Mouse (Mus musculus): Measurements from ENCODE around the gene Frmd6.

Gene Frmd6

DNA sequence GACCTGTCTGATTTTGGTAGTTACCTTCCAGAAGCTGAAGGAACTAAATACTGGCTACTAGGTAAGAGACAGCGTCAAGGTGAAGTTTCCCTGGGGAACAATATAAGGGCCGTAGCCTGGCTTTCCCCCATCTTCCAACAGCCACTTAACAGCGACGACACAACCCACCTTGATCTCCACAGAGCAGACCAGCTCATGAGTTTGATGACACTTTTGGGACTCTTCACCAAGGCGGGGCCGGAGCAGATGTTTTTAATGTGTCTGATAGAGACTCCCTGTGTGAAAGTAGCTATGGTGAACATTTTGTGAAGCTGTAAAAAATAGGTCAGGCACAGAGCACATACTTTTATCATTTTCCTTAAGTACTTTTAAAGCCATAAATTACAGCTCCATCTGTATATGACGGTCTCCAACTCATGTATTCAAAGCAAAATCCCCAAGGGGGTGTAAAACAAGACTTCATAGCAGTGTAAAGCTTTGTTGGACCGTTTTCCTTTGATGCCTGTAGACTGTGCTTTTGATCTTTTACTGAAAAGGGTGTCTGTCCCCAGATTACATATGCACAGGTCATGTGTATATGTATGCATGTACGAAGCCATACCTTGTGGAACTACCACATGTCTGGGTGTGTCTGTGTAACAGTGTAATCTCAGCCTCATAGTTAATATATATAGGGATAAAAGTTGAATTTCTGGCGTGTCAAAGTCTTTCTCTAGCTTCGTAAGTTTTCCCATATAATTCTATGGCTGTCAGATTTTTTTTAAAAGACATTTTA lies 24.4 kb downstream of the Frmd6 start:
- DNase-seq (ENCODE audit: inconsistent age in 2 of 2, low spot score in 1 of 2), result no peak

DNA sequence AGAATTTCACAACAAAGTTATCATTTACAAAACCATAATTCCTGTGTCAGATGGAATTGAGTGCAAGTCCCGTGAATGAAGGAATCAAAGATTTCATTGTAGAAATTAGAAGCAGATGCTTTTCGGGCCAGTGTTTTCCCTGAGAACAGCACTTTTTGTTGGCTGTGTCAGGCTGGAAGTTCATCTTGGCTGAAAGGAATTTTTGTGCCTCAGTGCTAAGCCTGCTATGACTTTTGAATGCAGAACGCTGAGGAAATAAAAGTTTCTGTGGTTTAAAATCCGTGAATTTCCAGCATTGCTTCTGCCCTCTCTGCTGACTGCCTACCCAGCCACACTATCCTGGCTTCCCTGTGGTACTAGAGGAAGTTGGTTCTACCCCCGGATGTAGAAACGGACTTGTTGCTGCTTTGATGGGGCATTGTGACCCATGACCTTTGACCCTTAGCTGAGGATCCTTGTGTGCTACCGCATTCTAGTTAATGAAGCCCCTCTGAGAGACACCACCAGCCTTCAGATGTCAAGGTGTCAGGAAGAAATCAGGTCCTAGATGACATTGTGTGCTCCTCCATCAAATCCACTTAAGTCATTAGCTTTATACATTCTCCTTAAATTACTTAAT lies 26.1 kb downstream of the Frmd6 start:
- DNase-seq (ENCODE audit: inconsistent age in 2 of 2, low spot score in 1 of 2), result no peak

DNA sequence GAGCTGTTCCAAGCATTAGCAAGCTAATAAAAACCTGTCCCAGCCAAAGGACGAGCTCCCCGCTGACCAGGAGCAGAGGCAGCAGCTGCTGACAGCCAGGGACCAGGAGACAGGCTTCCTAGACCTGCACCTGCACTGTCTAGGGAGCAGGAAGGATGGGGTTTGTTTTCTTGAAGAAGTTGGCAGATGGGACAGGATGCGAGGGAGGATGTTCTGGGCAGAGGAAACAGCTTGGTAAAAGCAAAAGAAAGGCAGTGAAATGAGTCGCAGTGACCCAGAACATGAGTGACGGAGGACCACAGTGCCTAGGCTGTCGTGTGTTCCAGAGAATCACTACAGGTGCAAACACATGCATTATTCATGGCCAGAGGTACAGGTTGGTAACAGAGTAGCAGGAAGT lies 27.7 kb downstream of the Frmd6 start:
- DNase-seq (ENCODE audit: inconsistent age in 2 of 2, low spot score in 1 of 2), result peak in 1 of 2 experiments; percentile 44

DNA sequence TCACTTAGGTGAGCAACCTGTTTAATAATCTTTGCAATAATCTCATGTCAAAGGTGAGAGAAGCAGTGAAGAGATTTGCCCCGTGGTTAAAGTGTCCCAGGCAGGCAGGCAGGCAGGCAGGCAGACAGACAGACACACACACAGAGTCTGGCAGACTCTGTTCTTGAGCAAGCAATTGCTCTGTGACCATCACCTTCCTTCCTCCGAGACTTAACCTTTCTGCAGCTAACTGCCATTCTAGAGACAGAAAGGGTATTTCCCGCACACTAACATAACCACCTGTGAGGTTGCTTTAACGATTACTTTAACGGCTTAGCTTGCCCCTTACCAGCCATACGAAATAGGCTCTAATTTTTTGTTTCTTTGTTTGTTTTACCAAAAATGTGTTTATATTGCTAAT lies 30.4 kb downstream of the Frmd6 start:
- DNase-seq (ENCODE audit: inconsistent age in 2 of 2, low spot score in 1 of 2), result no peak

DNA sequence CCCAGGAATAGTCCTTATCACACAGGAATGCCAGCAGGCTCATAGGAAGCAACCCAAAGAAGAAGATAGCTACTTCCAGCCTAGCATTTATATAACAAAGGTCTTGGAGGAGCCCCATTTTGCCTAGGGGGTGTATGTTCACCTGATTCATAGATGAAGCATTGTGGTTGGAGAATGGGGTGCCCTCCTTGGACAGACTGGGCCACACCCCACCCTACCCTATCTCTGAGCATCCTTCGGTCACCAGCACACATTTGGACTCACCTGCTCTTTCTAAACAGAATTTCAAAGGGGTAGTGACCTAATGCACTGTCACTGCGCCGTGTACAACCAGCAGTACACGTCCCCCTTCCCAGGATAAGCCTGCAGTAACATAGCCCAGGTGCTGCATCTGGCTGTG lies 31.5 kb downstream of the Frmd6 start:
- no peak for DNase-seq (ENCODE audit: inconsistent age in 2 of 2, low spot score in 1 of 2)

DNA sequence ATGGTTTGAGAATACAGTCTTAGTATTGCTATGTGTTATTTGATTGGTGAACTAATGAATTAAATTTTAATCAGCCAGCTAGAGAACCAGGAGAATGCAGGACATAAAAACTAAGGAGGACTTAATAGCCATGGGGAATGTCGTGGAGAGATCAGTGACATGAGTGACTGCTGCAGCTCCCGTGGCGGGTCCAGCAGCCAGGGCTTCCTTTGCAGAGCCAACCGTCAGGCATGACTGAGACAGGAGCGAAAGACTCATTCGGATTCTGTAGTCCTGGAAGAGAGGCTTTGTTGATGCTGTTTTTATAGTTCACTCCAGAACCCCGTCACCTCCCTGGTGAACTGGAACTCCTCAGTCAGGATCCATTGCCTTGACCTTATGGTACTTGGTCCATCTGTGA lies 38.0 kb downstream of the Frmd6 start:
- no peak for DNase-seq (ENCODE audit: inconsistent age in 2 of 2, low spot score in 1 of 2)

DNA sequence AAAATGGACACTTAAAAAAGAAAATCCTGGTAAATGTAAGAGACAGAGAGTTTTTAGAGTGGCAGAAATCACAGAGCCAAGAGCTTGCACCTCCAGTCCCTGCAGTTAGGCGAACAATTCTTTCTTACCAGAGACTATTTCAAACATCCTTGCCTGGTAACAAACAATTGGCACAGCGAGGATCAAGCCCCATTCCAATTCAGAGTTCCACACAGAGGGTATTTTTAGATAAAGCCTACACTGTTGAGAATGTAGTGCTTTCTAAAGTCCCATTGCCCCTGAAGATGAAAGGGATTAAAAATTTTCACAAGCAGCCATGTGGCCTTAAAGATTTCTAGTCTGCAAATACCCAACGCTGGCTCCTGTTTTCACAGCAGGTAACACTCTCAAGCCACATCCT lies 42.5 kb downstream of the Frmd6 start:
- no peak for DNase-seq (ENCODE audit: inconsistent age in 2 of 2, low spot score in 1 of 2)

DNA sequence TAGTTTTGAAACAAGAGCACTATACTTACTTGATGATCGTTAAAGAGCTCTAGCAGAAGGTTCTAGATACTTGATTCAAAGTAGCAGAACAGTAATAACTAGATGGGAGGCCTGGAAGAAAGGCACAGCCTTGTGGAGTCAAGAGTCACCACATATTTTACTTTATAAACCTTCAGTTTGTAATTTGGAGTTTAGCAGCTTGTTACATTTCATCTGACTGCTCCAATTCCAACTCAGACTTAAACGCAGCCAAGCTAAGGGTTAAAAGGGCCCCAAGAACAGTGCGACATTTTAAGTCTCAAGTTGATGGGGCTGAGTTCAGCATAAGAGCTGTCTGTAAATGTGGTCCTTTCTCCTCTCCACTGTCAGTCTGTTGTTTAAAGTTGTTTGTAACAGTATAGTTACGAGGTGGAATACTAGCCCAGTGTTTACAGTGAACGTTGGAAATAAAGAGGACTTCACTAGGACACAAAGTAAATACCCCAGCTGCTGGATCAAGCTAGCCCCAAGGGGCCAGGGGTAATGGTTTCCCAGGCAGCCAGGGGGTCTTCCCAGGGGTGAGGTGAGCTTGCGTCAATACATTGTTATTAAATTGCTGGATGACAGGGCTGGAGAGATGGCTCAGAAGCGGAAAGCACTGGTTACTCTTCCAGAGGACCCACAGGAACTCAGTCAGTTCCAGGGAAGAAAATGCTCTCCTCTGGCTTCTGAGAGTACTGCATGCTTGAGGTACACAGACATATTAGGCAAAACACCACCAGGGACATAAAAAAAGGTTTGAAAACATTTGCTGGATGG lies 43.1 kb downstream of the Frmd6 start:
- no peak for DNase-seq (ENCODE audit: inconsistent age in 2 of 2, low spot score in 1 of 2)

DNA sequence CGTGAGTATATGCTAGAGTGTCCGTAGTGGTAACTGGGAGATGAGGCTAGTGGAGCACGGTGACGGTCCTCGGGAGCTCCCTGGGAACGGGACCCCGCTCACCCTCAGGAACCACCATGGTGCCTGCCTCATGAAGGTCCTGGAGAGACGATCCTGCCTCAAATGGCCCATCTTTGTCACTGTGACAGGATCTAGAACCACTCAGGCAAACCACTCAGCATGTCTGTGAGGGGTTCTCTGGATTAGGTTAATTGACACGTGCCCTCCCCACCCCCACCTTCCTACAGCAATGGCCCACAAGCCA lies 43.6 kb downstream of the Frmd6 start:
- no peak for DNase-seq (ENCODE audit: inconsistent age in 2 of 2, low spot score in 1 of 2)

DNA sequence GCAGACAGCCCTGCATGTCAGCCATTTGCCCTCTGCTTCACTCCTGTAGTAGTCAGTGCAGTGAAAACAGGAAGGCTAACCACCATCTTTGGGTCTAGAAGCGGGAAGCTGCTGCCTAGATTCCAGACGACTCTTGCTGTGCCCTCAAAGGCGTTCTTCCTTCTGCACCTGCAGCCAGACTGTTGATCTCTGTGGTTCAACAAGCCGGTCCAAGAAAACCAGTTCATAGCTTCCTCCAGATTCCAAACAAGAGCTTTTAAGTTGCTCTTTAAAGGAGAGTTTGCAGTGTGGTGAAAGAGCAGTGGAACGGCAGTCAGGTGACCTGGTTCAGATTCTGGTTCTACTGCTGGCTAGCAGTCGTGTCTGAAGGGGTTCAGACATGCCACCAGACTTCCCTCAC lies 48.2 kb downstream of the Frmd6 start:
- no peak for DNase-seq (ENCODE audit: inconsistent age in 2 of 2, low spot score in 1 of 2)

DNA sequence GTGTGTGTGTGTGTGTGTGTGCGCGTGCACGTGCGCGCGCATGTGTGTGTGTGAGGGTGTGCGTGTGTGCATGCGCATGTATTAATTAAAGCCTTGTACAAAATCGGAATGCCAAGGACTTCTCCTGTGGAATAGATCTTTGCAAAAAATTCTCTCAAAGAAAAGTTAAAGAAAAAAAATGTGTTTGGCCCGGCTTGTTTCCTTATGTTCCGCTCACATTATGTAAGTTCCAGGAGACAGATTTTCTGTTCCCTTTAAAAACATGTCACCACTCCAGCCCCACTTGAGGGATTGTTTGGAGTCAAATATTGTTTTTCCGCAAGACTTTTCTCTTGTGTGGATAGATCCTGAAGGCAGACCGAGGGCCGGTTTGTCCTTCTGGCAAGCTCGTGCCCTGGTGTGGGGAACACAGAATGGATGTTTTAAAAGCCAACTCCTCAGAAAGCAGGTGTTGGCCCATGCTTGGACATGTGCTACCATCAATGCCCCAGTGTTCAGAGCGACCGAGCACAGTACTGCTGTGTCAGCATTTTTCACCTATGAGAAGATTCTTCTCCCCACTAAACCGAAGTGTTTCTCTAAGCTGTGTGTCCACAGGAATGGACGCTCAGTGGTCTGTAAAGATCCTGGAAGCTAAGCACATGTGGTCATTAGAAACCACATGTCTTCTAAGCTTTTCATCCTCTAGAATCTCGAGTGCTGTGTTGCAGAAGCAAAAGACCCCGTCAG lies 51.1 kb downstream of the Frmd6 start:
- DNase-seq (ENCODE audit: inconsistent age in 2 of 2, low spot score in 1 of 2), result no peak

DNA sequence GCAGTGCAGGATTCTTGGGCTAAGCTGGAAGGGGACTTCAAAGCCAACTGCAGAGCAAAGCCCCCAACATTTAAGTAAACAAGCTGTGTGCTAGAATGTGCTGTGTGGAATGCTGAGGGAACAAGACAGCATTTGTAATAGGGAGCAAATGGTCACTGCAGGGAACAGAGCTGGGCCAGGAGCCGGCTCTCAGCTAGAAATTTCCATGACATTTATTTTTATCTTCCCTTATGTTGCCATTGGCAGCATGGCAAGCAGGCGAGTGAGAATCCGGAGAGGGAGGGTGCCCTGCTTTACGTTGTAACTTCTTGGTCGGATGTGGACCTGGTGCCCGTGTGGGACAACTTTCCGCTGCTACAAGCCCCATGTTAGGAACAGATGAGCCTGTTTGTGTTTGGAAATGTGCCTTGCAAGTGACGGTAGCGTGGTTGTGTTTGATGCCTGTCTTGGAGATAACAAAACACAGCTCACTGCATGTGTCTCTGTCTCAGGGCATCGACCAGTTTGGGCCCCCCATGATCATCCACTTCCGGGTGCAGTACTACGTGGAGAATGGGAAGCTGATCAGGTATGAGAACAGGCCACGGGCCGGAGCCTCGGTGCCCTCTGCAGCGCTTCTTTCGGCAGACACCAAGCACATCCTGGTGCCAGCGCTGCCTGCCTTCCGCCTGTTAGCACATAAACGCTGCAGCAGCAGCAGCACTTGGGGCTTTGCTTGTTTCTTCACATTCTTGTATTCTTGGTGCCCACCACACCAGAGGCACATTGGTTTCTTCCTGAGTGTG lies 52.8 kb downstream of the Frmd6 start:
- DNase-seq (ENCODE audit: inconsistent age in 2 of 2, low spot score in 1 of 2), result peak in 1 of 2 experiments; percentile 55

DNA sequence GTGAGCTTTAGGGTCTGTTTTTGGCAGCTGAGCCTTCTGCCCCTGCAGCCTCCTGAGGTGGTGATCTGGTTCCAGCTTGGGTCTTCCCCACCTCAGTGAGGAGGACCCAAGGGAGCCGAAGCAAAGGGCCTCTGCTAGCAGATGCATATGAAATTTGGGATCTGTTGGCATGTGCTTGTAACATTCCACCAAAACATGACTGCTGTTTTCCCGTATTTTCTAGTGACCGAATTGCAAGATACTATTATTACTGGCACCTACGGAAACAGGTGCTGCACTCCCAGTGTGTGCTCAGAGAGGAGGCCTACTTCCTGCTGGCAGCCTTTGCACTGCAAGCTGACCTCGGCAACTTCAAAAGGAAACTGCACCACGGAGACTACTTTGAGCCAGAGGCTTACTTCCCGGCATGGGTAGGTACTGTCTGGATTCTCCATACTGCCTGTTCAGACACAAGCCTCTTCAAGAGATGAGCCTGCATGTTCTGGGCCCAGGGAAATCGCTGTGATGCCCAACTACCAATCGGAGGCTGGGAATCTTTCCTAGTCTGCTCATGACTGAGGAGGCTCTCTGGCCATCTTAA lies 55.2 kb downstream of the Frmd6 start:
- DNase-seq (ENCODE audit: inconsistent age in 2 of 2, low spot score in 1 of 2), result peak in 1 of 2 experiments; percentile 66

DNA sequence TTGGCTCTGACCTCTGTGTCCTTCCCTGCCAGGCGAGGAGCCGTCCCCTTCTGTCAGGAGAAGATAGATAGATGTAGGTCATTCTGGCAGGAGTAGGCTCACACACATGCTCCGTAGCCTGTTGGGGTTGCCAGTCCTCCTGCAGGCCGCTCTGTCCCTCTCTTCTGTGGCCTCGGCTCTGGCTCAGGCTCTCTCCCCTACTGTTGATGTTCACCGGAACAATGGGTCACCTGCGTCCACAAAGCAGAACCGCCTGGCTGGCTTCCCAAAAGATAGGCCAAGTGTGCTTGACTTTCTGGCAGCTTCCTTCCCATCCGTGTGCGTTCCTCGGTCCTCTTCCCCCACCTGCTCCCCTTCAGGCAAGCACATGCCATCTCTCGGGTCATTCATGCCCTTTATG lies 56.0 kb downstream of the Frmd6 start:
- DNase-seq (ENCODE audit: inconsistent age in 2 of 2, low spot score in 1 of 2), result peak; percentile 75 to 89

DNA sequence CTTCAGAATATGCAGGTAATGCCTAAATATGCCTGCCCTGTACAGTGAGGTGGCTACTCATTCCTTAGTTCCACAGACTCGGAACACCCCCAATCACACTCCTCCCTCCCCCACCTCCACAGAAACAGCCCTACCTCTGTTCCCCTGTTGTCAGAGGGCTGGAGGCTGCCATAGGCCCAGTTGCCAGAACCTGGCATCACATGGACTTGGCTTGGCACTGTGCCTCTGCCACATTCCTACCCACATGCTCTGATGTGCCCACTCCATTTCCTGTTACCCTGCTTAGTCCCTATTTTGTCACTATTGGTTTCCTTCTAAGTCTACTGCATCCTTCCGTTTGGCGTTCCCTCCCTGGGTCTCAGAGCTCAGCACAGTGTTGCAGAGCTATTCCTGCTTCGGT lies 56.5 kb downstream of the Frmd6 start:
- no peak for DNase-seq (ENCODE audit: inconsistent age in 2 of 2, low spot score in 1 of 2)

DNA sequence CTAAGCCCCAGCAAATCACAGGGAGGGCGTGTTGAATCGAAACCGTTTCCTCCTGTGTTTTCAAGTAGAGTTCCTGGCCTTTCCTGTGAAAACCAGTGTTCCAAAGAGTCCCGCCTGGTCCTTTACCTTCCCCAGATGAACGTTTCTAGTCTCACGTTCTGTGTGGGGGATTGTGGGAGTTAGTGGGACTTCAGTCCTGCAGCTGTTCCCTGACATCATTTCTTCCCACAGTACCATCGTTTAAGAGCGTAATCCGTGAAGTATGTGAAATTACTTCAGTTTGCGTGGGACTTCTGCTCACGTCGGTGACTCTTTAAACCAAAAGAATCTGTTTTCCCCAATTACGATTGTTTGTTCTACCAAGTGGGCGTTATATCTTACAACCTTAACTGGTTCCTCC lies 57.8 kb downstream of the Frmd6 start:
- DNase-seq (ENCODE audit: inconsistent age in 2 of 2, low spot score in 1 of 2), result no peak

DNA sequence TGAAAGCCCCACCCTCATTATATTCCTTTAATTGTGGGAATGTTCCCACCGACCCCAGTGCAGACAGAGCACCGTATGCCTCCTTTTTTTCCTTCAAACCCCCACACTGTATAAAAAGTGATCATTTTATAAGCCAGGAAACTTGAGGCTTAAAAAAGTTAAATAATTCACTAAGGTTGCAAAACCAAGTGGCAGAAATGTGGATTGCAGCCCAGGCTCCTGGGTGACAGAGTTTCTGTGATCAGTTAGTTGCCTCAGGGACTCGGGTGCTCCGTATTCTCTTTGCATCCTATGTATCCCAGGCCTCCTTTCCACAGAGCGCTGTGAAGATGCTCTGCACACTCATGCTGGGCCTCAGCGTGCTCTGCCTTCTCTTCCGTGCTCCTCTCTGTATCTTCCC lies 58.8 kb downstream of the Frmd6 start:
- peak in 1 of 2 experiments; percentile 63 for DNase-seq (ENCODE audit: inconsistent age in 2 of 2, low spot score in 1 of 2)

DNA sequence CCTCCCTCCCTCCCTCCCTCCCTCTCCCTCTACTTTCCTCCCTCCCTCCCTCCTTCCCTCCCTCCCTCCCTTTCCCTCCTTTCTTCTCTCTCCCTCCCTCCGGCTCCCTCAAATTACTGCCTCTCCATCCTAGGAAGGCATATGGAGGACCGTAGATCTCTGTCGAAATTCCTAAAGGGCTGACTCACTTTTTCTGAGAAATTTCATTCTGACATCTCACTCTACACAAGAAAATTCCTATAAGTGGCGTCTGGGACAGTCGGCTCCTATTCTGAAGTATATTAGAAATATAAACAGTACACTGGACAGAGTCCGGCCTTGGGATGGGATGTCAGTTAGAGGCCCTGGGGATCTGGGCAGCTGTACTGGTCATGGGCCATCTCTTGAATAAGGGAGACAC lies 59.7 kb downstream of the Frmd6 start:
- no peak for DNase-seq (ENCODE audit: inconsistent age in 2 of 2, low spot score in 1 of 2)

DNA sequence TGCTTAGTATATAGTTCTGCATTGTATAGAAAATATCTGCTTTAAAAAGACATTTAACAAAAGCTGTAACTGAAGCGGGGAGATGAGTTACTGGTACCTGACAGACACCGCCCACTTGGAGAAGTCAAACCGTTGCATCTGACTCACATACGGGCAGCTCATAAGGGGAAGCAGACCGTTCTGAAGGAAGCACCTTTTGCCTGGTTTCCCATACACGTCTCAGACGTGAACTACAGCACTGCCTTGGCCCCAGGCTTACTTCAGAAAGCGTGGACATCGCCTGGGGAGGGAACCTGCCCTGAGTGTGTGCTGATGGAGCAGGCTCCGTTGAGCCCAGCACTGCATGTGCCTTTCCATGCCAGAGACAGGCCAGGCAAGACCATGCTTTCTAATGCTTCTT lies 60.3 kb downstream of the Frmd6 start:
- no peak for DNase-seq (ENCODE audit: inconsistent age in 2 of 2, low spot score in 1 of 2)

DNA sequence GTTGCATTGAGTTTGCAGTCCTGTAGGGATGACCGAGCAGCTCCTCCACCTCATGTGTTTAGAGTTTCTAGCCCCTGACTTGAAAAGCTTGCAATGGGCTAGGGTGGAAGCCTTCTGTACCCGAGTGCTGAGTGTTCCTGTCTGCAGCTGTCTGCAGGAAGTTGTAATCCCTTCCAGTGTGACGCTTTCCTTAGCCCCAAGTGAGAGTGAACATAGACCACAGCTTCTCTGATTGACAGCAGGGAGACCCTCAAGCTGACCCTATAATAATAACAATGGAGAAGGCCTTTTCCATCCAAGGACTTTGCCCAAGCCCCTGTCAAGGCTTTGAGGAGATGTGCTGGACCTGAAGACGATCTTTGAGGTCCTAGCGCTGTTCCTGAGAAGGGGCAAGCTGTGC lies 65.1 kb downstream of the Frmd6 start:
- DNase-seq (ENCODE audit: inconsistent age in 2 of 2, low spot score in 1 of 2), result no peak

Measured in adrenal gland, adult (tissue).